Comparison of ENCODE assay signal across 12 mouse cellular contexts in the genomic region with DNA sequence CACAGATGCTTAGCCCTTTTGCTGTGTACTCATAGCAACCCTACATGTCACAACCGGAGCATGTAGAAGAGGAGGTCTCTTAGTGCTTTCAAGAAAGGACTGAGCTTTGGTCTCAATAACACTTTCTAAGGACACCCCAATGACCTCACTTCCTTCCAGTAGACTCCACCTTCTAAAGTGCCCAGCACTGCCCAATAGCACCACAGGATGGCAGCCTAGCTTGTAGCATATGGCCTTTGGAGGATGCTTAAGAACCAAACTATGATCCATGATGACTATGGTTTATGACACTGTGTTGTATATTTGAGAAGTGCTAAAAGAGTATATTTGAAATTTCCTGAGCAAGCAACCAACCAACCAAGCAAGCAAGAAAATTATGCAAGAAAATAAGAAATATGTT.
DNase-seq lines count a peak whose midpoint lies in the region; ATAC-seq and TF ChIP-seq lines count a peak whose summit lies in the region.
"Had no signal": no experiment of that assay in that cellular context is flagged by ENCODE, and none has a peak within 500 bp of the region (broad histone marks: within the 10 kb centered on the region; RNA-seq: fewer than 3 reads in every experiment).

No protein-coding gene starts in this region.

- TF ChIP-seq POLR2A in kidney, adult 2 months (IDR thresholded peaks at IDR 0.05; ENCODE audit: low read depth, low read length), result no peak
- TF ChIP-seq POLR2A in bone marrow, adult 2 months (IDR thresholded peaks at IDR 0.05; ENCODE audit: borderline replicate concordance, control insufficient read depth, low read depth, low read length), result no peak

- H3K4me2 ChIP-seq in liver, postnatal 0 days (ENCODE audit: low read depth, low read length), result no peak overlapping the region

- no peak overlapping the region for H3K9ac ChIP-seq in liver, postnatal 0 days (replicated peaks)

- peak; percentile 41; the same call in 1 of the 2 replicates for TF ChIP-seq CTCF in kidney, adult 2 months (conservative IDR thresholded peaks at IDR 0.05; ENCODE audit: insufficient read depth, insufficient read length, low read depth, low read length)
- 0 out of 2 replicates have a peak, but pooled peaks have one; percentile 11 for TF ChIP-seq CTCF in bone marrow, adult 2 months (IDR thresholded peaks at IDR 0.05; ENCODE audit: control insufficient read depth, insufficient read depth, low read length)
- peak; percentile 66 for TF ChIP-seq CTCF in liver, postnatal 0 days (IDR thresholded peaks at IDR 0.05; ENCODE audit: low read depth)

- TF ChIP-seq EP300 in liver, postnatal 0 days (IDR thresholded peaks at IDR 0.05; ENCODE audit: low read depth), result no peak

- no peaks in the 10 kb centered on the region for H3K4me1 ChIP-seq in kidney, adult 2 months (ENCODE audit: control insufficient read depth, insufficient read depth, low read length)
- no peaks in the 10 kb centered on the region for H3K4me1 ChIP-seq in bone marrow, adult 2 months (ENCODE audit: control insufficient read depth, insufficient read depth, low read length)
- H3K4me1 ChIP-seq in liver, postnatal 0 days (ENCODE audit: insufficient read depth), result no peaks in the 10 kb centered on the region

- H3K9me3 ChIP-seq in liver, postnatal 0 days (ENCODE audit: low read length), result no peaks in the 10 kb centered on the region
- H3K9me3 ChIP-seq: hindbrain, embryonic 10.5 days had no signal

- no peak overlapping the region for H3K4me3 ChIP-seq in kidney, adult 2 months (ENCODE audit: insufficient read depth, low read depth, low read length)
- no peak overlapping the region for H3K4me3 ChIP-seq in bone marrow, adult 2 months (replicated peaks; ENCODE audit: control insufficient read depth, low read depth, low read length)
- no peak overlapping the region for H3K4me3 ChIP-seq in liver, postnatal 0 days (ENCODE audit: low read depth, low read length)
- H3K4me3 ChIP-seq: hindbrain, embryonic 10.5 days had no signal

- 88% methylated on average over 1 of the region's 1 CpGs for WGBS in kidney, adult 2 months
- WGBS in bone marrow, adult 2 months, result 82% methylated on average over 1 of the region's 1 CpGs
- 85% methylated on average over 1 of the region's 1 CpGs for WGBS in liver, postnatal 0 days (ENCODE audit: insufficient replicate concordance)

- H3K27ac ChIP-seq in kidney, adult 2 months (ENCODE audit: insufficient read depth, low read depth, low read length), result no peak overlapping the region
- H3K27ac ChIP-seq in bone marrow, adult 2 months (ENCODE audit: control insufficient read depth, insufficient read depth, low read depth, low read length, poor library complexity), result no peak overlapping the region
- H3K27ac ChIP-seq in liver, postnatal 0 days (ENCODE audit: low read depth), result no peak overlapping the region
- H3K27ac ChIP-seq: hindbrain, embryonic 10.5 days had no signal

- no peak for DNase-seq in kidney, adult 2 months
- DNase-seq in kidney, adult 8-10 months, result no peak
- DNase-seq in CD8-positive naive resting alpha-beta T cell, adult 2 months (ENCODE audit: low read depth in 2 of 2, low spot score in 2 of 2), result peak; percentile 8 to 21
- peak; percentile 15 for DNase-seq in liver, postnatal 0 days
- no peak for DNase-seq in right cerebral cortex, postnatal 25 days
- DNase-seq in yolk sac, embryonic 10.5 days (ENCODE audit: low spot score), result no peak
- DNase-seq in cerebellum, adult 9-11 months, result no peak
- DNase-seq: cerebellum, adult 11 months; kidney, adult 9 months; layer of hippocampus, adult 9-11 months had no signal

- ATAC-seq in liver, postnatal 0 days, result no peak

- no peaks in the 10 kb centered on the region for H3K36me3 ChIP-seq in kidney, adult 2 months (ENCODE audit: control insufficient read depth, insufficient read depth, low read length)
- no peaks in the 10 kb centered on the region for H3K36me3 ChIP-seq in liver, postnatal 0 days (replicated peaks; ENCODE audit: insufficient read depth, low read length)
- H3K36me3 ChIP-seq: hindbrain, embryonic 10.5 days had no signal

- no peaks in the 10 kb centered on the region for H3K27me3 ChIP-seq in kidney, adult 2 months (replicated peaks; ENCODE audit: control insufficient read depth, insufficient read depth, low read length)
- no peaks in the 10 kb centered on the region for H3K27me3 ChIP-seq in liver, postnatal 0 days (ENCODE audit: insufficient read depth, low read length)

Comparison
In these comparisons a context has a peak if more than half of its experiments do, and no peak if none do; other contexts are left out.
1. DNase-seq: peak in CD8-positive naive resting alpha-beta T cell, adult 2 months (2 of 2) and liver, postnatal 0 days (single experiment); none in kidney, adult 2 months (single experiment), kidney, adult 8-10 months (0 of 2), right cerebral cortex, postnatal 25 days (single experiment), yolk sac, embryonic 10.5 days (single experiment) and cerebellum, adult 9-11 months (single experiment).
2. CTCF ChIP-seq: peak in every context shown above with its lines; median percentile 66 in liver, postnatal 0 days; 41 in kidney, adult 2 months; 11 in bone marrow, adult 2 months.